Mouse (Mus musculus): Measurements from ENCODE around the gene Gpbar1. TPM values are rescaled to one million over a fixed set of nuclear protein-coding genes. Genes with fewer than 3 reads are reported as not detected.
A peak's percentile ranks its signal among the peaks of the same experiment; 100 is the strongest.
"Not testable (repeated sequence)": the region's sequence is repeated elsewhere in the genome, so short reads cannot be mapped to it uniquely, and the experiment has no call there.

Gene Gpbar1
- total RNA-seq, 2 experiments from 2014 or later: not detected

DNA sequence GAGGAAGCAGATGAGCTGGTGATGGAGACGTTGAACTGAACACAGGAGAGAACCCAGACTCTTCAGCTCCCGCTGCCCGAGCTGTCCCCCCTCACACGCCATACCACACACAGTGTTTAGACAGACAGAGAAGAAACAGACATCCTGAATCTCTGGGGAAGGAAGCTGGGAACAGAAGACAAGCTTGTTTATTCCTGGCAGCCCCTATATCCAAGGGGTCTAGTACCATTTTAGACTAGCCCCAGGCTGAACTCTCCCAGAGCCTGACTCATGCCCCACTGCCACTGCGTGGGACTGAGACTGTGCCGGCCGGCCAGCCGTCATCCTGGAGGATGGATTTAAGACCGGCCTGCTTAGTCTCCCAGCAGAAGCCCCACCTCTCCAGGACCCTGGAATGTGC, 3.3 kb upstream of the Gpbar1 start:
- no peak for DNase-seq (ENCODE audit: low spot score)
- intact Hi-C loops (cut with DNase I): no loop called here

DNA sequence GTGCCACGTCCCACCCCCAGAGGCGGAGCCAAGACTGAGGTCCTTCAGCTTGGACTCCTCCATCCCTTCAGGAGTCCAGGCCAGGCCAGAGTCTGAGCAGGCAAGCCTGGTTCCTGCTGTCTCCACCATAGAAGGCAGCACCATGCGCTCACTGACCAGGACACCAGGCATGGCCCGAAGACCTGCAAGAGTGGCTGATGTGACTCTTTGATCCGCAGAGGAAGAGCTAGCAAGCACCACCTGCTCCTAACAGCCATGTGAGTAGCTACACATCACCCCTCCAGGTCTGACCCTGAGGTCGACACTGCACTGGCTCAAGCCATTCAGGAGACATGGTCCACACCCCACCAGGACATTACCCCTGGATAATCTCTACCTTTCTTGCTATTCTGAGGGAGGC, 1.3 kb upstream of the Gpbar1 start:
- no peak for DNase-seq (ENCODE audit: low spot score)
- intact Hi-C loops (cut with DNase I): no loop called here

DNA sequence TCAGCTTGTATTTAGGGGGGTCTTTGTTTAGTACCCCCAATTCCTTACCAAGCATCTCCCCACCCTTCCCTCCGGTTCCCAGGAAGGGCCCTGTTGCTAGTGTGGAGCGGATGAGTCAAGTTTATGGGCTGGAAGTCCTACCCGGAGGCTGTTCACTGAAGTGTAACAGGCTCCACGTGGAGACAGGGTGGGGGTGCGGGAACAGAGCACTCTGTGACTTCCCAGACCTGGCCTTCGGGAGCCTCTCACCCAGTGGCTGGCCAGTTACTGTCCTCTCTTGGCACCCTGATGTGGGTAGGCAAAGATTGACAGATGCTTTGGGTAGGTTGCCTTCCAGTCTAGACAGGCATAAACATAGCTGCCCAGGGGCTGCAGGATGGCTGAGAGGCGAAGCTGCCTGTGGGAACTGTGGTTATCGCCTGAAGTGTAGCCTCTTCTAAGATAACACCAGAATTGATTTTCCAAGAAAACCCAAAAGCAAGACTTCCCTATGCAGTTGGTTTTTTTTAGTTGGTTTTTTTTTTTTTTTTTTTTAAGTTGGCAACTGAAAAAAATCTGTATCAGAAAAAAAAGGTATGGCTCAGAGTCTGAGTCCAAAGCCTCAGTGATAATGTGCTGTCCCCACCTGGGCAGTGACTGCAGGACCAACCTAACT, 340 bp upstream of the Gpbar1 start:
- intact Hi-C loops (cut with DNase I): no loop called here
- DNase-seq (ENCODE audit: low spot score): no peak

DNA sequence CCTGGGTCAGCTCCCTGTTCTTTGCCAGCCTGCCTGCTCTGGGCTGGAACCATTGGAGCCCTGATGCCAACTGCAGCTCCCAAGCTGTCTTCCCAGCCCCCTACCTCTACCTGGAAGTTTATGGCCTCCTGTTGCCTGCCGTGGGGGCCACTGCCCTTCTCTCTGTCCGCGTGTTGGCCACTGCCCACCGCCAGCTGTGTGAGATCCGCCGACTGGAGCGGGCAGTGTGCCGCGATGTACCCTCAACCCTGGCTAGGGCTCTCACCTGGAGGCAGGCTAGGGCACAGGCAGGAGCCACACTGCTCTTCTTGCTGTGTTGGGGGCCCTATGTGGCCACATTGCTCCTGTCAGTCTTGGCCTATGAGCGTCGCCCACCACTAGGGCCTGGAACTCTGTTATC, 638 bp downstream of the Gpbar1 start:
- no peak for DNase-seq (ENCODE audit: low spot score)
- intact Hi-C loops (cut with DNase I): no loop called here

DNA sequence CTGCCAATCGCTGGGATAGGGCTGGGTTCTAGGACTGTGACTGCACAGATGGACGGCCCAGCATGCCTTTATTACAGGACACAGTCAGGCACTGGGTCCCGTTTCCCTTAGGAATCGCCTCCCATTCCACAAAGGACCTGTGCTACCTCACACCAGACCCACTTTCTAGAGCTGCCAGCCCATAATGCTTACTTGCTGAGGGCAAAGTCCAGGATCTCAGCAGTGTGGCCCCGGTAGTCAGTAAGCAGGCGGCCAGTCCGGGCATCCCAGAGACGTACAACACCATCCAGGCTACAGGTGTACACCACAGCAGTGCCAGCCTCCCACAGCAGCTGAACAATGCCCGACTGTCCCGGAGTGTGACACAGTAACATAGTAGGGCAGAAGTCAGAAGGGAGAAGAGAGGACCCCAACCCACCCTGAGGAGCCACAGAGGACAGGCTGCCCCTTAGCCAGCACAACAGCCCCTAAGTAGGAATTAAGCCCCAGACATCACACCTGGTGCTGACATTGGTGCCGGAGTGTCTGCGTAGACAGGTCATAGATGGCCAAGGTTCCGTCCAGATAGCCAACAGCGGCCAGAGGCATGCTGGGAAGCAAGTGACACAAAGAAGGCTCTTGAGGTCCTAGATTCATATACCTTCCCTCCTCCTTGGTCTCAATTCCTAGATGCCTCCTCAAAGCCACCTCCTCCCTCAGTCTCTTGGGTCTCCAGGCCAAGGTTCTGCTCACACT, 2.4 kb downstream of the Gpbar1 start:
- intact Hi-C loops (cut with DNase I): loop anchor here (5.0 kb wide), 1 partner anchor 43 kb away; the partner anchor contains the start of gene Arpc2
- DNase-seq (ENCODE audit: low spot score): no peak

DNA sequence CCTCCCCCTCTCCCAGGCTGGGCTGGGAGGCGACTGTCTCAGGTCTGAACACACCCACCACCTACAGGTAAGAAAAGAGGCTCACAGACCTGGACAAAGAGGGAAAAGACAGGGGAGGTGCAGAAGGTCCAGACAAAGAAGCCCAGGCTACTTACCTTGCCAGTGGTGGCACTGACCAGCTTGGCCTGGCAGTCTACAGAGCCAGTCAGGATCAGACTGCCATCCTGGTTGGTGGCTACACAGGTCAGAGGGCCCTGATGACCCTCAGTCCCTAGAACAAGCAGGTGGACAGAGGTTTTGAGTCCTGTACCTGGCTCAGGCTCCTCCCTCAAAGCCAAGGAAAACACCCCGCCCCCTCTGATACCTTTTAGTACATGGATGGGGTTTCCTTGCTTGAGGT, 3.0 kb downstream of the Gpbar1 start:
- intact Hi-C loops (cut with DNase I): loop anchor here (5.0 kb wide), 1 partner anchor 44 kb away; the partner anchor contains the start of gene Arpc2
- DNase-seq (ENCODE audit: low spot score): no peak

DNA sequence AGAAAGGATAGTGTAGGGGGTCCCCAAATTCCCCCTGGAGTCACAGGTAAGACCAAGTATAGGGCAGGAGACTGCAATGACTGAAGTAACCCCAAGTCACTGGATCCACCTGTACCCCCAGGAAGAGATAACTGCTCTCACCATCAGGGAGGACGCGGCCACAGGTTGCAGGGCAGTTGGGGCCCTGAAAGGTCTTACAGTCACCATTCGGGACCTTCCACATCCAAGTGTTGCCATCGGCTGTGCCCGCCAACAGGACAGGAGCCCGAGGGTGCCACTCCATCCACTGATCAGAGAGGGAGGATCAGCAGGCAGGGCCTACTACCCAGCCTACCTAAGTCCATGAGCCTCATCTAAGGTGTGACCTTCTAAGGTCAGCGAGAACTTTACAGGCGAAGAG, 3.5 kb downstream of the Gpbar1 start:
- DNase-seq (ENCODE audit: low spot score): no peak
- intact Hi-C loops (cut with DNase I): loop anchor here (5.0 kb wide), 1 partner anchor 45 kb away; the partner anchor contains the start of gene Arpc2

DNA sequence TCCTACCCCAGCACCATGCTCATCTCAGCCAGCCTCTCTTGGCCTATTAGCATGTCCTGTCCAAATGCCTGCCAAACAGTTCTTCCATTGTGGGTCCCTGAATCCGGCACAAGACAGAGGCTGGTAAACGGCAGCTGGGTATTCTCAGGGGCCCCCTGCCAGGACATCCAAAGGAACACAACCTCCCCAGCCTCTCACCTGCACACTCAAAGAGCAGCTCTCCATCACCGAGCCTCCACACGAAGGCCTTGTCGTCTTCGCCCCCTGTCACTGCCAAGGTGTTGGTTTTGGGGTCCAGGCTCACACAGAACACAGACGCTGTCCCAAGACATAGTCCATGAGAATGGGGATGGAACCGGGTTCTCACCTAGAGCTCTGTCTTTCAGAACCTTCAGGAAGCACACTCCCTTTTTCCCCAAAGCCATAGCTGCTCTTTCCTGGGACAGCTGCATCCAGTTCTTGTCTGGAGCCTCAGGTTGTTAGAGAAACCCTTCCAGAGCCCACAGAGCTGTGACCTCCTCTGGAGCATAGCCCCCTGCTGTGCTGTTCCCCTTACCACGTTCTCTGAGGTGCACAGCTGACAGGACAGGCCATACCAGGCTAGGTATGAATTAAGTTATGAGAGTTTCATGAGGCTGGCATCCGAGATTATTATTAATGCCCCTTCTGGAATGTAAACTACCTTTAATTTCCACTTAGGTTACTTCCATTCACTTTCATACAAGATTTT, 4.7 kb downstream of the Gpbar1 start:
- no peak for DNase-seq (ENCODE audit: low spot score)
- intact Hi-C loops (cut with DNase I): loop anchor here (5.0 kb wide), 1 partner anchor 46 kb away; the partner anchor contains the start of gene Arpc2

DNA sequence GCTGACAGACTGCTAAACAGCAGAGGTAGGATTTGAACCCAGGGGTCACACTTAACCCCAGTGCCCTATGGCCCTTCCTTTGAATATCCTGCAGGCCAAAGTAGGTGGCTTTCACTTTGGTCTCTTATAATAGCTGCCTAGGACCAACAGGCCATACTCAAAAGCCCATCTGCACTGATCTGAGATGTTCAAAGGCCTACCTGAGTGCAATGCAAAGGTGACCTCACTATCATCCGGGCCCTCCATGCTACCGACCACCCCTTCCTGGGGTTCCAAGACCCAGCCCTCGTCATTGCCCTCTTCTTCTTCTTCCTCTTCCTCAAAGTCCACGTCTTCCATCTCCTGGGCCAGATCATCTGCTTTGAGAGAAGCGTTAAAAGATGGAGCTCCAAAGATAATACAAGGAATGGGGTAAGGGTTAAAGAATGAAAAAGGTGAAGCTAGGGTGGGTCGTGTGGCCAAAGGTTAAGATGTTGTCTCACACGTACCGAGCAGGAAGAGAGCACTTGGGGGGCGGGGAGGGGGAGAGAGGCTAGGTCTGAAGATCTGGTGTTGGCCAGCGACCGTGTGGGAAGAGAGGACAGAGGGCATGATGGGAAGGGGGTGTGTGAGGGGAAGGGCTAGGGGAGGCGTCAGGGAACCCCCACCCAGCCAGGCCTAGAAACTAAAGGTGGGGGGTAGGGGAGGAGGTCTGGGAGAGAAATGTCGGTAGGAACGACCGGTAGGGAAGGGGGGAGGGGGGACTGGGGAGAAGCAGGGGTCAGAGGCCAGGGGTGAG, 5.5 kb downstream of the Gpbar1 start:
- intact Hi-C loops (cut with DNase I): loop anchor here (2.0 to 5.0 kb wide), 2 partner anchors 47 to 77 kb away; partner anchors contain the start of gene Arpc2
- DNase-seq (ENCODE audit: low spot score): no peak

DNA sequence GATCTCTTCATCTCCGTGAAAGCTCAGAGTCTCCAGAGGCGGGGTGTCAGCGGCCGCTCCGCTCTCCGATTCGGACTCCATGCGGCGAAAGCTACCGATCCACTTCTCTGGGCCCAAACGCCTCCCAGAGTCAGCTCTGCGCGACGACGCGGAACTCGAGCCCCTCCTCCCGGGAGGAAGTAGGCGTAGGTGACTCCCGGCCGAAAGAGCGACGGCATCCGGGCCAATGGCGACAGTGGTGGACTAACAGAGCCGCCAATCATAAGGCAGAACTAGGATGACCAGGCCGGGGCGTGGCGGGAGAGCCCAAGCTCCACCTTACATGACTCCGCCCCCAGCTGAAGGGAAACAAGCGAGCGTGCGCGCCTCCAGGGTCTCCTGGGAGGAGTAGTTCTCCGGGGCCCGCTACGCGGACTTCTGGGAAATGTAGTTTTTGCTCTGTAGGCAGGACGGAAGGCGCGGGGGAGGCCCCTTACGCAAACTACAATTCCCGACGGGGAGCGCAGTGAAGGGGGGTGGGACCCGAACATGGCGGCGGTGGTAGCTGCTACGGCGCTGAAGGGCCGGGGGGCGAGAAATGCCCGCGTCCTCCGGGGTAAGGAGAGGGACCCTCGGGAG, 6.3 kb downstream of the Gpbar1 start, which contains the start of the genes Aamp and Pnkd:
TSS of gene Aamp (minus strand) at position 196 of the 618 bp plus-strand sequence.
TSS of gene Pnkd (plus strand) at position 388 of the 618 bp plus-strand sequence.
- peak; percentile 100 for DNase-seq (ENCODE audit: low spot score)
- intact Hi-C loops (cut with DNase I): loop anchor here (1.0 to 5.0 kb wide), 4 partner anchors 47 to 168 kb away; partner anchors contain the start of genes Arpc2 and Catip

DNA sequence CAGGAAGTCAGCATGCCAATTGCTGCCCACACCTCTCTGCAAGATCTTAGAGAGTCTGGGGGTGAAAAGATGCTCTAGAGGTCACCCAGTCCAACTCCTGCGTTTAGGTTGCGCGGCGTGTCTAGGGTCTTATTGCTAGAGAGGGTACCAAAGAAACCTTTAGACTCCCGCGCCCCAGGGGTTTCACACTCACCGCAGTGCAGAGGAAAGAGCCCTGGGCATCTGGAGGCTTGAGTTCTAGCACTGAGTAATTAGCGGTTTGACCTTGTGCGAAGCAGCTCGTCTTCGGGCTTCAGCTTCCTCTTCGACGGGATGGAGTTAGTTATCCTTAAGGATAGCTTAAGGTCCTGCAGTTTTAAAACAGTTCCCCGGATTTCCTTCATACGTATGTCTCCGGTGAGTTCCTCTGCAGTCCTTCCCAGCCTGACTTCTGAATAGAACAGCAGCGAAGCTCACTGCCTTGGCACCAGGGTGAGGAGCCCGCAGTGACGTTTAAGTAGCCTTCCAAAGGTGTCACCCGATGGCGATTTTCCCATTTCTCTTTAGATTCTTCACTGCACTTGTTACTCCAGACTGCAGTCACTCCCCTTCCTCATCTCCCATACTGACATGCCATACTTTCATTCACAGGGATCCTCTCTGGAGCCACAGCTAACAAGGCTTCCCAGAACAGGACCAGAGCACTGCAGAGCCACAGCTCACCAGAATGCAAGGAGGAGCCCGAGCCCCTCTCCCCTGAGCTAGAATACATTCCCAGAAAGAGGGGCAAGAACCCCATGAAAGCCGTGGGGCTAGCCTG, 7.1 kb downstream of the Gpbar1 start:
- intact Hi-C loops (cut with DNase I): loop anchor here (1.0 to 5.0 kb wide), 3 partner anchors 77 to 167 kb away; partner anchors contain the start of gene Catip
- DNase-seq (ENCODE audit: low spot score): no peak

DNA sequence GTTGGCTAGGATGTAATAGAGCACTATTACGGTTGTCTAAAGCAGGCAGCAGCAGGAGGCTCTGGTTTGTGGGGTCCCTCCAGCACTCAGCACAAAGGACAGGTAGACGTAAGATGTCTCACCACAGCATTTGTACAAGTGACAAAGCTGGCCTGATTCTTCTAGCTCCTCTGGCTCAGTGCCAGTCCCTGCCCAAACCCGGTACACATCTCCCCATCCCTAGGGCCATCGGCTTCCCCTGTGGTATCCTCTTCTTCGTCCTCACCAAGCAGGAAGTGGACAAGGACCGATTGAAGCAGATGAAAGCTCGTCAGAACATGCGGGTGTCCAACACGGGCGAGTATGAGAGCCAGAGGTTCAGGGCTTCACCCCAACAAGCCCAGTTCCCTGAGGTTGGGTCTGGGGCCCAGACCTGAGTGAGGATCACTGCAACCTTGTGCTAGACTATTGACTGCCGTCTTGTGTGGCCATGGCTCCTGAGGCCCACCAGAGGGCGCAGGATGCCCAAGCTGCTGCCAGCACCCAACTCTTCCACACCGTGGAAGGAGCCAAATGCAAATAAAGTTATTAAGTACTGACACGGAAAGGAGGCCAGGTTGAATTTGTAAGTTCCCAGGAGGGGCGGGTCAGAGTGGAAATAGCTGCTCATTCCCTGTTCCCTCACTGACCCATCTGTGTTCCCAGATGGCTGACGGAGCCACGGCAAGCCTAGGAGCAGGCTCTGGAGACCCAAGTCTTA, 8.7 kb downstream of the Gpbar1 start:
- intact Hi-C loops (cut with DNase I): loop anchor here (5.0 kb wide), 1 partner anchor 165 kb away; no protein-coding TSS in a partner anchor
- not testable (repeated sequence) for DNase-seq (ENCODE audit: low spot score)

DNA sequence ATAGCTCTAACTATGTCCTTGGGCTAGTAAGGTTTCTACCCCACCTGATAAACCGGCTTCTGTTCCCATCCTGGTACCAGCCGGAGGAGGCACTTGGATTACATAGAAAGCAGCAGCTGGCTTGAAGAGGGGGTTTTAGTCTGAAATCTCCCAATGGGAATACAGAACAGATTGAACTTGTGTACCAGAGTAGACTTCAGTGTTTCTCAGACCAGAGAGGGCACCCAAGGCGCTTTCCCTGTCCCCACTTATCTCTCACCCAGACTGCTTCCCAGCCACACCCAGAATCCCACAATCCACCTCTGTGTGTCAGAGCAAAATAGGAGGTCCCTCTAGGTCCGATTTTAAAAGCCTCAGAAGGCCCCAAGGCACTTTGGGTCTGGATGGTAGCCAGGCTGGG, 10.0 kb downstream of the Gpbar1 start:
- intact Hi-C loops (cut with DNase I): loop anchor here (1.0 to 5.0 kb wide), 2 partner anchors 14 to 164 kb away; no protein-coding TSS in a partner anchor
- DNase-seq (ENCODE audit: low spot score): no peak

DNA sequence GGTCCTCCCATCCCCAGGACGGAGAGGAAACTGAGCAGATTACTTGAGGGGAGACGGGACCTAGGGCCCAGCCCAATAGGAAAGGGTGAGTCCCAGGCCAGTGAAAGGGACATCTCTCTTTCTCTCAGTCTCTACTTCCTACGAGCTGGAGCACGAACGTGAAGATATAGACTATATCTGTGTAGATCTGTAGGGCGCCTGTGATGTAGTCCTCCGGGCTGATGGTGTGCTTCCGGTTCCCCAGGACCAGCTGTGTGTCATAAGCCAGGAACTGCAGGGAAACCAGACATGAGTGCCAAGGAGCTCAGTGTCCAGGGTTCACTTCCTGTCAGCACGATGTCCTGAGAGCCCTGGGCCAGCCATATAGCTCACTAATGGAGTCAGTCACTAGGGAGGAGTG, 10.9 kb downstream of the Gpbar1 start:
- DNase-seq (ENCODE audit: low spot score): no peak

DNA sequence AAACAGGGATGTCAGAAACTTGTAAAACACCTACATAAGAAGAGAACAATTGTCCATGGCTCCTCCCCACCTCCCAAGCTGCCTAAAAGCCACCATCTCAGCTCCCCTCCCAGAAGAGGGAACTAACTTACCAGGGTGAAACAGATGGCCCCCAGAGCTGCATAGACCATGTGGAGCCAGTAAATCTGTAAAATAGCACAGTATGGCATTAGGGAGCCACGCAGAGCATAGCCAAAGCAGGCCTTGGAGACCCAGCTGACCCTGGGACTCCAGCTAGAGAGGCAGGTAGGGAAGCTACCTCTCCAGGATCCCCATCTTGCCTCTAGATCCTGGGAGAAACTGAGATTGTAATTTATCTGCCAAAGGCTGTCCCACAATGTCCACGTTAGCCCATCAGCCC, 11.4 kb downstream of the Gpbar1 start:
- intact Hi-C loops (cut with DNase I): loop anchor here (5.0 kb wide), 1 partner anchor 163 kb away; no protein-coding TSS in a partner anchor
- no peak for DNase-seq (ENCODE audit: low spot score)

More for the DNA sequence above, 10.9 kb downstream of the Gpbar1 start:
- intact Hi-C loops (cut with DNase I): loop anchor here (5.0 kb wide), 1 partner anchor 163 kb away; no protein-coding TSS in a partner anchor

DNA sequence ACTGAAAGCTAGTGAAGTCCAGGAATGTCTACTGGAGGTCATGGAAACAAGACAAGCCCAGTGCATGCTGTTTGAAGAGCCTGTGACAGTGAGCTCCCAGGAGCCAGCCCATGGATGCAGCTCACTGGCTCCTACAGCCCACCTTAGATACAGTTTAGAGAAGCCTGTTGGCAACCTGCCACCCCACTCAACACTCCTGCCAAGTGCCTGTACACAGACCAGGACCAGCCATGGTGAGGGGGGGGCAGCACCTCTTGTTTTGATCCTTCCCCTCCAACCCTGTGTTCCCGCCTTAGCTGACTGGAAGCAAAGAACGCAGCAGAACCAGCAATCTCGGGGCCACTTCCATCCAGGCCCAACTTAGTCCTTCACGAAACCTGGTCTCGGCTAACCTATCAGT, 11.8 kb downstream of the Gpbar1 start:
- DNase-seq (ENCODE audit: low spot score): no peak
- intact Hi-C loops (cut with DNase I): no loop called here

DNA sequence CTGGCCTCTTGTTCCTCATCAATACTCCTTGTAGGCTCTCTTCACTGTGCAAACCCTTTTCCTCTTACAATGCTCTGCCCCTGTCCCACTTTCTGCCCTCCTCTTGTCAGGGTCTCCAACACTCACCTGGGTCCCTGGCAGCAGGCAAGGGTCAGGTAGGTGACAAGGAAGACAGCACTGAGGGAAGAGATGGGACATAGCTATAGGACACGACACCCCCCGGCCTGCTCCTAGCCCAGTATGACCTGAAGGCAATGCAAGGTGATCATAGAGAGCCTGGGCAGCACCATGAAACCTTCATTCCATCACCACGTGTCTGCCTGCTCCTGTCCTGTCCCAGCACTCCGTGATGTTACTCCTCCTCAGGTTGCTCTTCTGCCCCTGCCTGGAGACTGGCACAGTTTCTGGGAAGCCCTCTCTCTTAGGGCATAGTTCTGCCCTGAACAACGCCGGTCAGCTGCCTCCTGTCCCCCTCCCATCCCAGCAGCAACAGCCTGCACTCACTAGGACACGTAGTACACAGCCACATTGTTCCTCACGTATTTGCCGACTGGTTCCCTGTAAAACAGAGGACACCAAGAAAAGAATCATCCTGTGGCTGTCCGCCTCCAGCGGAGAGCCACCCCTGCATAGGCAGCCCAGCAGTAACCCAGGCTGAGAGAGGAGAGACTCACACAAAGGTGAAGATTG, 14.1 kb downstream of the Gpbar1 start:
- DNase-seq (ENCODE audit: low spot score): no peak
- intact Hi-C loops (cut with DNase I): no loop called here

All from heart, postnatal 25 days (tissue).